Mouse (Mus musculus): Measurements from ENCODE around the gene Gm42674.

Gene Gm42674

DNA sequence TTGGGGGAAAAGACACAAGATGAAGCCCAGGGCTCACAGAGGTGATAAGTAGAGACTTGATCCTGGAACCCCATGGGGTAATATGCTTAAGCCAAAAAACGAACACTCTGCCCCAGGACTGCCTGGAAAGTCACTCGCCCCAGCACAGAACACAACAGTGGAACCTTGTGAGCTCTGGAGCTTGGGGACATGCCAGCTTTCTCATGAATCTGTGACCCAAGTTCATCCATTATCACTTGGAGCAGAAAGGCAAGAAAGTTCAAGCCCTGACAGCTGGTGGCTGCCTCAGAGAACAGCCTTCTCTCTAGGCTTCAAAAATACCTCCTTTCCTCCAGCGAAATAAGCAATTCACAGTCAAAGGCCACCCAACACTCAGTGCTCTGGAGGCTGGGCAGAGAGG, 2.3 kb upstream of the Gm42674 start:
- no peak for DNase-seq

DNA sequence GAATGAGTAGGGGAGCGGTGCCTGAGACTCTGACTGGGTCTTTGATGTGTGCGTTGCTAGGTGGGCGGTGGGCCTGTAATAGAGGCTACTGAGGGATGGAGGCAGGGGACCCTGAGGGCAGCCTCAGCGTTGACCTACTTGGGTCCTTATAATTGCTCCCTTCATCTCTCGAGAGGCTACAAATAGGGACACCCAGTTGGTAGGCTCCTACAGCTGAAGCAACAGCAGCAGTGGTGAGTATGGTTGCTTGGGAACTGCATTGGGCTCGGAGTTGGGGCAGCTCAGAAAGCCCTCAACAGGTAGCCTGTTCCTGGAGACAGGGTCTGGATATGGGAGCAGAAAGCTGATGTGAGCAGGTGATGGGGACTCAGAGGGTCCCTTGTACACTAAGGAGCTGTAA, 1.7 kb upstream of the Gm42674 start:
- no peak for DNase-seq

- DNase-seq: no peak
Observed at GRCm38 (mm10) chr3:90600458-90601195, 1.1 kb upstream of the Gm42674 start.

DNA sequence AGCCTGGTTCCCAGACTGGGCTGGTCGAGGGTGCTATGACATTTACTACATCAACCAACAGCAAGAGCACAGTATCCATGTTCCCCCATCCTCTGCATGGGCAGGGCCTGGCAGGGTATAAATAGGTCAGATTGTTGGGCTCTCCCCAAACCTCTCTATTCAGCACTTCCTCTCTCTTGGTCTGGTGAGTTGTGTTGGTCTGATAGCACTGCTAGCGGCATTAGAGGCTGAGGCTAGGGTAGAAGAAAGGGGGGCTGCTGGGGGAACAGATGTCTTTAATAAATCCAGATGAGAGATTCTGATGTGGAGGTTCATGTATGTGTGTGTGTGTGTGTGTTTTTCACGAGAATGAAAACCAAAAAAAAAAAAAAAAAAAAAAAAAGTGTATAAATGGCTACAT, 1.9 kb downstream of the Gm42674 start, which contains the start of gene S100a4:
S100a4 (plus strand) TSS at position 149 of the 400 bp plus-strand sequence.
- no peak for DNase-seq

- DNase-seq: no peak
Observed at GRCm38 (mm10) chr3:90604416-90604815, 2.7 kb downstream of the Gm42674 start.

DNA sequence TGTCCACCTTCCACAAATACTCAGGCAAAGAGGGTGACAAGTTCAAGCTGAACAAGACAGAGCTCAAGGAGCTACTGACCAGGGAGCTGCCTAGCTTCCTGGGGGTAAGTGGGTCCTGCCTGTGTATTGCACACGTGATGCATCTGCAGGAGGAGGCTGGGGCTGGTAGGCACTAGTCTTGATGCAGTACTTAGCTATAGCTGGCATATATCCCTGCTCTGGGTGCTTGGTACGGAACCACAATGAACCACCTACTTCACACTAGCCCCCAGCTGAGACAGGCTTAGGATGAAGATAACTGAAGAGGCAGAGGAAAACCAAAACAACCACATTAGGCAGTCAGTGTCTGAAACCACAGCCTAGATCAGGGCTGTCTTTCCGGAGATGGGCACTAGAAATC, 3.3 kb downstream of the Gm42674 start:
- DNase-seq: no peak

GRCm38 (mm10) chr3:90605736-90606135, 4.0 kb downstream of the Gm42674 start:
- DNase-seq: no peak

DNA sequence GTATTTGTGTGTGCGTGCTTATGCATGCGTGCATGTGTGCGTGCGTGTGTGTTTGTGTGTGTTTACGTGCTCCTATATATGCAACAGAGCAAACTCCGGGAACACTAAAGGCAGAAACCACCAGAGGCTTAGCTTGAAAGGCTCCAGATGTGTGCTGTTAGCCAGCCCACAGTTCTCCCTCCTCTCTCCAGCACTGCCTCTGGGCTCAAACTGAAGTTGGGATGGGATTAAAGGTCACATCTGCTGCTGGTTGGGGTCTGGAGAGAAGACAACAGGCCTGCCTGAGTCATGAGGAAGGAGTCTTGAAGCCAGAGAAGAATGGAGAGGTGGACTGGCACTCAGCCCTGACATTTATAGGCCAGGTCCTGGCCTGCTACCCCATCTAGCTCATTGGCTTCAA, 4.5 kb downstream of the Gm42674 start:
- no peak for DNase-seq

DNA sequence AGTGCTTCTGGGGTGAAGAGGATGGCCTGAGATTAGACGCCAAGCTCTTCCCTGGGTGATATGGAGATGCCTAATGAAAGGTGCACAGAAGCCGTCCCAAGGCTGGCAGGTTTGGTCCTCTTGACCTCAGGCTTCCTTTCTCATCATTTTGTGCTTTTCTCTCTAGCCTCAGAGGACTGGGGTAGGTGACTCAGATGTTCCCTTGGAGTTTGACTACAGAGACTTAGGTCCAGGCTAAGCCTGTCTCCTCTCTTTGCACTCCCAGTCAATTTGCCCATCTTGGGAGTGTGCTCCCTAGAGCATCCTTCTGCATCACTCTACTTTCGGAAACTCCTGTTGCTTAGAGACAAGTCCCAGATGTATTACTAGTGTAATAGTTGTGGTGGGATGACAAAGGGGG, 5.7 kb downstream of the Gm42674 start:
- DNase-seq: no peak

- no peak for DNase-seq
Observed at GRCm38 (mm10) chr3:90608223-90608622, 6.5 kb downstream of the Gm42674 start, which contains the start of gene S100a5. TSS of gene S100a5 (plus strand) at chr3:90608523.

DNA sequence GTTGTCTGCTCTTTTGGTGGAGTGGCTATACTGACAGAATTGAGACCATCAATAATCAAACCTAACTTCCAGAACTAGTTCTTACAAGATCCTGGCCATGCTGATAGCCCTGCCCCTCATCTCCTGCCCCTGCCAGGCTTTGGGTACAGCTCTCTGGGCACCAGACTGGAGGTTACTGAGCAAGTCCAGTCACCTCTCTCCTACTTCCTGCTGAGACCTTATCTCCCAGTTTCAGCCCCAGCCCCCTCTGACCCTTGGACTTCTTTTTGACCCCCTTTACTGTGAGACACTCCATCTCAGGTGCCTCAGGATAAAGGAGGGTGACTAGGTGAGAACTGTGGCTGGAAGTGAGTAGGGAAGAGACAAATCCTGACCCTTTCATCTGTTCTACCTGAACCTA, 7.4 kb downstream of the Gm42674 start:
- DNase-seq: no peak

DNA sequence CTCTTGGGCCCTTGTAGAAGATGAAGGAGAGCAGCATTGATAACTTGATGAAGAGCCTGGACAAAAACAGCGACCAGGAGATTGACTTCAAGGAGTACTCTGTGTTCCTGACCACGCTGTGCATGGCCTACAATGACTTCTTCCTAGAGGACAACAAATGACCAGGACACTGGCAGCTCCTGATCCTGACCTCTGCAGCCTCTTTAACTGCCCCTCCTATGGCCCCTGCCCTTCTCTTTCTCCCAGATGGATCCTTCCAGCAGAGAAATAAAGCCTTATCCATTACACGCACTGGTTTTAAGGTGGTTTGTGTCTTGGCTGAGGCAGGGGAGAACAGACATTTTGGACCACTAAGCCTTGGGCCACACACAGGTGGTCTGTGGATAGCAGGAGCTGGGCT, 9.8 kb downstream of the Gm42674 start:
- DNase-seq: no peak

GRCm38 (mm10) chr3:90612061-90612460, 10.4 kb downstream of the Gm42674 start:
- no peak for DNase-seq

DNA sequence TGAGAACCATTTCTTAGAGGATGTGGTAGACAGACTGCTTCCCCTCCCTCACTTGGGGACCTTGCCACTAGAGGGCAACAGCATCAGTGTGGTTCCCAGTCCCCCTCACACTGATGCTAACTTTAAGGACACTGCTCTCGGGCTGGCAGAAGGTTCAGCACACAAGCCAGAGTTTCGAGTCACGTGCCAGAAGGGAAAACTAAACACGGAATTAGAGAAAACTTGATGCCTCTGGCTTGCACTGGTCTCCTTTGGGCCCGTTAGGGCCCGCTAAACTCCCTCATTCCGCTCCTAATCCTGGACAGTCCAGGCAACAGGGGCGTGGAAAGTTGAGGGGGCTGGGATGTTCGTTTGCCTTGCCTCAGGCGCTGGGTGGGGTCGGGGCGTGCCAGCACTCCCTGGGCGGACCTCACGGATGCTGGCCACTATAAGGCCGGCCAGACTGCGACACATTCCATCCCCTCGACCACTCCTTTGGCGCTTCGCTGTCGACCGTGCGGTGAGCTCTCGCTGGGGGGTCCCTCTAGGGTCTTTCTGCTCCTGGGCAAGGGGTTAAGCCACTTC, 11.1 kb downstream of the Gm42674 start, which contains the start of gene S100a6:
S100a6 (plus strand) TSS at position 155 of the 564 bp plus-strand sequence.
- no peak for DNase-seq

DNA sequence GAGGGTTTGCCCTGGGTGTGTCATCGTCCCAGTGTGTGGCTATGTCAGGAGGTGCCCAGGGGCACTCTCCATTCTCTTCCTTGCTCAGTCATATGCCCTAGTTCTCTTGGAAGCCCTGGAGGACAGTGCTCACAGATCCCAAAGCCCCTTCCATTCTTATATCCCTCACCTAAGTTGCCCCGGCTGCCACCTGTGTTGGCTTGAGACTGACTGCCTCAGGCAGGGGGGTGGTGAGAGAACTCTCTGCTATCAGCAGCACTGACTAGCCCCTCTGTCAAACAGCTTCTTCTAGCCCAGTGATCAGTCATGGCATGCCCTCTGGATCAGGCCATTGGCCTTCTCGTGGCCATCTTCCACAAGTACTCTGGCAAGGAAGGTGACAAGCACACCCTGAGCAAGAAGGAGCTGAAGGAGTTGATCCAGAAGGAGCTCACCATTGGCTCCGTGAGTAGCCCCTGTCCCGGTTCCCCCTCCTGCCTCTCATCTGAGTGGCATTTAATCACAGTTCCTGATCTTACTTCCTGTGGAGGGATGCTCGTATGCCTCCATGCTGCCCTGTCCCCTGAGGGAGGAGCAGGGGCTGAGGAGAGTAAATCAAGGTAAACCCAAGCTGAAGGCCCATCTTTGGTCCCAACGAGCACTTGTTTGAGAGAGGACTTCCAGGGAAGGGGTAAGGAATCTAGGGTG, 11.9 kb downstream of the Gm42674 start:
- no peak for DNase-seq

- no peak for DNase-seq
Observed at GRCm38 (mm10) chr3:90614148-90614530, 12.4 kb downstream of the Gm42674 start.

DNA sequence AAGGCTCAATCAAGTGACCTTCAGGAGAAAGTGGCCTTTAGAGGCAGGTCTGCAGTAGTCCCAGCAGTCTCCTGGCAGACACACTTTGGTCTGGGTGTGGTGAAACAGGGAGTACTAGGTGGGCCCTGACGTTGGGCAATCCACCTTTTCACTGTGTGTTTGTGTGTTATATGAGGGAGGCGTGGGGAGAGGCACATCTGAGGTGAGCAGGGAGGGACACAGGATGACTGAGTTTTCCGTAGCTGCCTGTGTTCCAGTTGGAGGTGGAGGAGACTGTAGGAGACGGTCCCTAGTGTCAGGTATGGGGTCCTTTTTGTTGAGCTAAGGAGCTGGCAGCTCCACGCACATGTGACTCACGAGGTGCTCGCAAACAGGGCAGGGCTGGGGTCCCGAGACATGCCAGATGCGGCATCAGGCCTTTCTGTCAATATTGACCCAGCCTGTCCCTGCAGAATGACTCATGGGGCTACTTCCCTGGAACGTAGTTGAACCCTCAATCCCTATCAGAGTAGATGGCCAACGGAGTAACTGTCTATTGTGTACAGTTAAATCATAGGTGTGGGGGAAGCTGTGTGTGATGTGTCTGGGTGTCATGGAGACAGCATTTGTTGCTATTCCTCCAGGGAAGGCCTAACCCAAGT, 13.0 kb downstream of the Gm42674 start:
- no peak for DNase-seq

DNA sequence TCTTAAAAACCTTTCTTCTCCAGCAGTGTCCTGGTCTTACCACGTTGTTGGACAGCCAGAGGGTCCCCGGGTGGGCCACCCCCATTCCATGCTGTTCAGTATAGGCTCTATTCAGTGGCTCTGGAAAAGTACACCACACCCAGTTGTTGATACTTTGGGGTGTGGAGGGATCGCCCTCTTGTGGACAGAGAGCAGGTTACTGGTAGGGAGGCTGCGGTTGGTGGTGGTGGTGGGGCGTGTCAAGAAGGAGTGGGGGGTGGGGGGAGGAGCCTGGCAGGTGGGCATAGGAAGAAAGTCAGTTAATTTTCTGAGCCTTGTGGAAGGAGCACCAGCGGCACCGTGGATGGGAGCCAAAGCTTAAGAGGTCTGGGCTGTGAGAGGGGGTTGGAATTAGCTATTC, 13.7 kb downstream of the Gm42674 start:
- peak; percentile 18 for DNase-seq

- no peak for DNase-seq
Observed at GRCm38 (mm10) chr3:90615911-90616310, 14.2 kb downstream of the Gm42674 start.

DNA sequence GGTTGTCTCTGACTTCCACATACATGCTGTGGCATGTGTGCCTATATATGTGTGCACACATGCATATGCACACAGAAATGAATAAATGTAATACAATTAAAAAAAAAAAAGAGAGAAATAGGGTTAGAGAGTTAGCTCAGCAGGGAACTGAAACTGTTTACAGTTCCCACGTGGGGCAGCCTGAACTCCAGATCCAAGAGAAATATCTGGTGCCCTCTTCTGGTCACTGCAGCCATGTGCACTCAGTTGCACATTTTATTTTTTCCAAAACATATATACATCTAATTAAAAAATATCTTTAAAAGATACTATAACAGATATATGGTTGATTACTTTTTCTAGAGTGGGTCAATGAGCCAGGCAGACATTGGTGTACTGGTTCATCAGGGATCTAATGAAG, 15.9 kb downstream of the Gm42674 start:
- no peak for DNase-seq

- DNase-seq: no peak
Observed at GRCm38 (mm10) chr3:90621552-90621951, 19.8 kb downstream of the Gm42674 start.

DNA sequence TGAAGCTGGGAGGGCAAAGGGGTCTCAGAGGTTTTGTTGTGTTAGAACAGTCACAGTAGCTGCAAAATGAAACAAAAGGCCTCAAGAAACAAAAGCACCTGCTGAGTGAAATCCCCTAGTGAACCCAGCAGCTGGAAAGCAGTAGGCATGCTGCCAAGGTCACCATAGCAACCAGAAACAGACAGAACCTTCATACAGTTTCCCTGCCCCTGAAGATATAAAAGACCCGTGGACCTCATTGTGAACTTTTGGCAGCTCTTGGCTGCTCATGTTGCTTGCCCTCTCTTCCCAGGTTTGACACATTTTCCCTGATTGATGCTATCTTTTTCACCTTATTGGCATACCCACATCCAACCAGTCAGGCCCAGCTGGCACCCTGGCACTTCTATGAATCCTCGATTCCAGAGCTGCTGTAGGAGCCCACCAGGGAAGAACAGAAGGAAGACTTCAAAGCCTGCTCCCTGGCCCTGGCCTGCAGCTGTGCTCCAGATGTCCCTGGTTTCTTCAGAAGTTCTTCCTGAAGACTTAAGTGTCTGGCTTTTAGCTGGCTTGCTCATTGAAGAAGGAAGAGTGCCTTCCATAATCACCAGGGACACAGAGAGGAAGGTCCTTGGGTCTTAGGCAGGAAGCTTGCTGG, 21.8 kb downstream of the Gm42674 start:
- DNase-seq: no peak

GRCm38 (mm10) chr3:90625496-90625895, 23.8 kb downstream of the Gm42674 start:
- DNase-seq: no peak

Measured in cerebellum, adult 11 months (tissue).